Mouse (Mus musculus) cerebellum, adult 11-12 months (tissue): ENCODE data around the gene Mapk8ip3.
"Not testable (repeated sequence)": the region's sequence is repeated elsewhere in the genome, so short reads cannot be mapped to it uniquely, and the experiment has no call there.

Source experiments
- DNase-seq: peaks from one replicate; pipeline ENCODE4 v3.0.0; 2022

Gene Mapk8ip3

GRCm38 (mm10) chr17:24936259-24937237 is at the start of gene Mapk8ip3:
TSS of gene Mapk8ip3 (minus strand) at chr17:24936977.
- DNase-seq: peak; percentile 94

DNA sequence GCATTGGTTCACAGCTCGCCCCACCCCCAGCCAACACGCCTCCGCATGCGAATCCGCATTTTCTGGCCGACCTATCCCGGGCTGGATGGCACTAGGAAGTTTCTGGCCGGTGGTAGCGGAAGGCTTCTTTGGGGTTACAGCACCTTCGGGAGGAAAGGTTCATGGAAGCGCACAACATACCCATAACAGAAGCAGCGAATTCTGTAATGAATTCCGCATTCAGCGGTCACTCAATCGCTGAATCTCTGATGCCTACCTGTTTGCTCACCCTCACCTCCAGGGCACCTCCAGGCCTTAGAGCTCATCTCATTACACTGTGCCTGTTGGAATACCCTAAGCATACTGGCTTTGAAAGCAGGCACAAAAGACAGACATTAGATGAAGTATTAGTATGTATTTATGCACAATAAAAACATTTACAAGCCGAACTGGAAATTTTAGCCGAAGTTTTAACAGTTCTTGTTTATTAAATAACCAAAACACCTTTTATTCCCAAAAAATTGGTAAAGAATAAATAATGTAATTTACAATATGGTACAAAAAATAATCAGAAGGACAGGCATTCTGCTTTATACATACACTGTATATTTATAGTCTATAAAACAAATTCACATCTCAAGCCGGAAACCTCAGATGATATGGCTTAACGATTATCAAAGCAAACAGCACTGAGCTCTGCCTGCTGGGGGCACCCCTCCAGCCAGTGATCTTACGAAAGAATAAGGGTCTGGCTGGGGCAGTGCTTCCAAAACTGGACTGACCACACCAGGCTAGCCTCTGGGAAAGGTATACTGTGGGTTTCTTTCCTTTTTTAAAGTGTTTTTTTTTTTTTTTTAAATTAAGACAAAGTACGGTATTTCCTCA is 24.3 kb upstream of the Mapk8ip3 start:
- no peak for DNase-seq

DNA sequence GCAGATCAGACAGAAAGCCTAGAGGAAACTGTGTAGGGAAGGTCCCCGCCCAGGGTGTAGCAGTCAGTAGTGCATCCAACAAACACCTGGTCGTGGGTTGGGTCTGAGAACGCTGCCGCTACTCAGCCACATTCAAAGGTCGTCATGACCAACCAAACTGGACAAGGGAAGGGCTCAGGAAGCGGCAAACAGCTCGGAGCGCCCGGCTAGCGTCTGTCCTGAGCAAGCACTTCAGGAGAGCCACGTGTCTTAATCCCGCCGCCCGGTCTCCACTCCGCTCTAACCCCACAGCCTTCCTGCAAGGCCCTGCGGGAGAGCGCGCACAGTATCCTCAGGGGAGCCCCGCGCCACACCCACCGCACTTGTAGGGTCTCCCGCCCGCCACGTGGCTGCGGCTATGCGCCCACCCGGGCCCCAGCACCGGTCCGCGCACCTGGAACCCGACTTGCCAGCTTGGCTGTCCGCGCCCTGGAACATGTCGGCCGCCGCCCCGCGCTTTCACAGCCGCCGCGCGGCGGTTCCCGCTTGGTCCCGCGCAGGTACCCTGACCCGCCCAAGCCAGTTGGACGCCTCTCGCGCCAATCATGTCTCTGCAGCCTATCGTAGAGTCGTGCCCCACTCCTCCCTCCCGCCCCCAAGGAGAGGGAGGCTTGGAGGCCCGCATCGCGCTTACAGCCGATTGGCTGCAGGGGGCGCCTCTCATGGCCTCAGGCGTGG is 23.5 kb upstream of the Mapk8ip3 start, which contains the start of gene Jpt2:
Gene Jpt2, minus strand, starts transcription at position 555 of the 717 bp plus-strand sequence.
- DNase-seq: peak; percentile 98

- DNase-seq: no peak
Observed at GRCm38 (mm10) chr17:24959371-24959770, 22.6 kb upstream of the Mapk8ip3 start.

DNA sequence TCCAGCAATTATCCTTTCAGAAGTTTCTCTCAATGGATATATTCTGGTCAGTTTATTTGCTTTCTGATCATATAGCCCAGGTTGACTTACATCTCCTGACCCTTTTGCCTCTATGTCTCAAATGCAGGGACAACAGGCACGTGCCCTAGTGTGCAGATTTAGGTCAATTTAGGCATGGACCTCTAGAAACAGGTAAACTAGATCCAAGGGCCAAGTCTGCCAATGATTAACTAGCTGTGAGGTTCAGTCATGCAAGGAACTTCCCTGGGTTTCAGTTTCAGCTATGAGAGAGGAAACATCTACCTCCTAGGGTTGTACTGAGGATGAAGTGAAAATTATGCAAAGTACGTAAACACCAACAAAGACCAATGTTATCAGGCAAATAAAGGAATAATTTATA is 16.5 kb upstream of the Mapk8ip3 start:
- DNase-seq: no peak

DNA sequence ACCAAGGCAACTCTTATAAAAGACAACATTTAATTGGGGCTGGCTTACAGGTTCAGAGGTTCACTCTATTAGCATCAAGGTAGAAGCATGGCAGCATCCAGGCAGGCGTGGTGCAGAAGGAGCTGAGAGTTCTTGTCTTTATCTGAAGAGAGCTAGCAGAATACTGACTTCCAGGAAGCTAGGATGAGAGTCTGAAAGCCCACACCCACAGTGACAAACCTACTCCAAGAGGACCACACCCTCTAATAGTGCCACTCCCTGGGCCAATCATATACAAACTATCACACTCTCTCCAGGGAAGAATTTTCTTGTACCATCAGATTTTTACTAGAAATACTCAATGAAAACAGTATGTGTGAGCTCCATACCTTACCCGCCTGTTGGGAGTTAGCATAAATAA is 13.9 kb upstream of the Mapk8ip3 start:
- DNase-seq: no peak

DNA sequence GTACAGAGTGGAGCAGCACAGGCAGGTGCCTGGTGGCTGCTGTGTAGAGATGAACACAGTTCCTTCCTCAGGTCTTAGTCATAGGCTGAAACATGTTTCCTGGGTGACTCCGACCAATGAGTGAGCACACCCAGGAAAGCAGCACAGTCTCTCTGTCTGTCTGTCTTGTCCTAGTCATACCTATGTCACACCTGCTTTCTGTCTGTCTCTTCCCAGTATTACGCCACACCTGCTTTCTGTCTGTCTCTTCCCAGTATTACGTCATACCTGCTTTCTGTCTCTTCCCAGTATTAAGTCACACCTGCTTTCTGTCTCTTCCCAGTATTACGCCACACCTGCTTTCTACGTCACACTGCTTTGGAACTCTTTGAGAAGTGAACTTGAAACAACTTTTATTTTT is 11.4 kb upstream of the Mapk8ip3 start:
- DNase-seq: no peak

DNA sequence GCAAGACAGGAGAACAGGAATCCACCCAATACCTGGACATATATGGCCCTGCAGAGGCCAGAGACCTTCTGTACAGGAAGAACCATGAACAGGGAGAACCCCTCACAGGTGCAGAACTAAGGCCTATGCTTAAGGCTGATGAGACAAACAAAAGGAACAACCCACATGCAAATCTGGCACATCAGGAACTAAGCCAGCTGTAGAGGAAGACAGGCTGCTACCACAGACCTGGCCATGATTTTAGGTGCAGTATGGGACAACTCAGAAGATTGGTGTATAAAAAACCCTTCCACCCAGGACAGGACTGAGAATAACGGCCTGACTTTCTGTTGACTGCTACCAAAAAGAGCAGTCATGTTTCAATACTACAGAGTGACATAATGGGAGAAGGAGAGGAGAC is 6.8 kb upstream of the Mapk8ip3 start:
- DNase-seq: not testable (repeated sequence)

- DNase-seq: no peak
Observed at GRCm38 (mm10) chr17:24943036-24943435, 6.3 kb upstream of the Mapk8ip3 start.

DNA sequence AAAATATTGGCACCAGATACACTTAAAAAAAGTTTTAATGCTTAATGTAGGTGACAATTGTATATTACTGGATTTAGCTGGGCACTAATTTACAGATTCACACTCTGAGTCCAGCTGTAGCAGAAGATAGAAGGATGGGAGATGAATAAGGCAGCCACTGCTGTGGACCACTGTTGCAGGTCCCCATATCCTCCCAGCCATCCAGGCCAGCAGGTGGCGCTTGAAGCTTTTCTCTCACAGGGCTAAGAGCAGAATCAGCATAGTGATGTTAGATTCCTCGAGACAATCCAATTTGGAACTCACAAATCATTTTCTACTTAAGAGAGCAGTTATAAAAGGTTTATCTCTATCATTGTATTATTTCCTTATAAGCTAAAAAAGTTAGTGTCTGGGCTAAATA is 5.7 kb upstream of the Mapk8ip3 start:
- DNase-seq: peak; percentile 20

DNA sequence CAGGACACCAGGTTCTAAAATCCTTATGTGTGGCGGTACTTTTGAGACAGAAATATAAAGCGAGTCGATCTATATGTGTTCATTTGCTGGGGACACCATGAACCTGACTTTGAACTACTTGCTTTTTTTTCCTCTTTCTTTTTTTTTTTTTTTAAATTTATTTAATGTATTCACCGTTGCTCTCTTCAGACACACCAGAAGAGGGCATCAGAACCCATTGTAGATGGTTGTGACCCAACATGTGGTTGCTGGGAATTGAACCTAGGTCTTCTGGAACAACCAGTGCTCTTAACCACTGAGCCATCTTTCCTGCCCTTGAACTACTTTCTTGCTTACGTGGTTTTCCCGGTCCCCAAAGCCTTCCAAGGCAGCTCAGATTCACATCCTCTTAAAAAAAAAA is 489 bp upstream of the Mapk8ip3 start:
- DNase-seq: no peak

DNA sequence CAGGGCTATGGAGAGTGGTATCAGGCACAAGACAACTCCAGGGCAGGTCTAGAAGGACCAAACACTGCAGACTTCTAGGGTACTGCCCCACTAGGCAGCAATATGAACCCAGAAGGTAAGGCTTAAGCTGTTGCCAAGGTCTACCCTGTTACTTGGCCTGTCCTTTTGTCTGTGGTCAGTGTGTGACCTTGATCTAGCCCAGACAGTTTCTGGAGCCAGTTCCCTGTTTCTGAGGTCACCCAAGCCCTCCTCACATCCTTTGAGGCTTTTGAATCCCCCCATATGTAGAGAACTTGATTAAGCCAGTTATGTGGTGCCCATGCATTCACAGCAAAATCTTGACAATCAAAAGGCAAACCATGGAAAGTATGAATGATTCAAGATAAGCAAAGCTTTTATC is 1.1 kb downstream of the Mapk8ip3 start:
- no peak for DNase-seq

GRCm38 (mm10) chr17:24934926-24935325 is 1.9 kb downstream of the Mapk8ip3 start:
- DNase-seq: no peak

DNA sequence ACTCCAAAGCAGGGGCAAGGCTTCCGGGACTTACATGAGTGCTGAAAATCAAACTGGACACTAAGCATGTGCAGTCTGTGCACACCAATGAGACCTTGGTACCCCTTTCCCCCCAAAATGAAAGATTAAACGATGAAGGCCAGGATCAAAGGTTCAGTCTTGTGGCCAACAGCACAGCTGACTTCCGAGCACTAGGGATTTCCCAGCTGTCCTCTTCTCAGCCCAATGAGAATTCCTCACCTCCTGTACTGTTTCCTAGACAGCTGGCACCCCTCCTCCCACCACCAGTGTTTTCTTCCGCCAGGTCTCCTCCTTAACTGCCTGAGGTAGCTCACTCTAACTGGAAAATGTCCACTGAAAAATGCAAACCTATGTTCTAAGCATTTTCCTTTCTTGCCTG is 3.6 kb downstream of the Mapk8ip3 start:
- no peak for DNase-seq

DNA sequence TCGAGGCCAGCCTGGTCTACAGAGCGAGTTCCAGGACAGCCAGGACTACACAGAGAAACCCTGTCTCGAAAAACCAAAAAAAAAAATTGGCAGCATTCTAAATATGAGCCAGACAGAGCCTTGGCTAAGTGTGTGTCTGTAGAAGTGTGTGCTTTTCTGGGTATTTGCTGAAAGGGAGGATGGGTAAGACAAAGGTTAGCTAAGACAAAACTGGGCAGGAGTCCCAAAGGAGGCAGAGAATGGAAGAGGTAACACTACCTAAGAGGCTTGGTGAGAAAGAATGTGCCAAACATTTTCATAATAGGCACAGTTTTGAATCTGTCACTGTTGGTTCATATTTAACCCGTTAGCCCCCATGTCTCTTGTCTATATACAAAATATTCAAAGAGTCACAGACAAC is 4.3 kb downstream of the Mapk8ip3 start:
- DNase-seq: no peak

DNA sequence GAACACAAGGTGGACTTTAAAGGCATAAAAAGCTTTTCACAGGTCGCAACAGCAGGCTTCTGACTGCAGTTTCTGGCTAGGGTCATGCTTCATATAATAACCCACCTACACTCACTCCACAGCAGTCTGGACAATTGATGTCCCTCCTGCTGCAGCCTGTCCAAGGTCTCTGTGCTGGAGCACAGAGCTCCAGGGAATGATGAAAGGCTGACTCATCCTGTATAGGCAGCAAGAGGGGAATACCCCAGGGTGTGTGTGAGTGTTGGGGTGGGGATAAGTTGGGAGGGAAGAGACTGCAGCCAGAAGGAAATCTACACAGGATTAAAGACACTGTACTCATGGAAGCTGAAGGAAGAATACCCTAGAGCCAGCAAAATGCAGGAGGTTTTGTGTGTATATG is 7.3 kb downstream of the Mapk8ip3 start:
- DNase-seq: no peak

DNA sequence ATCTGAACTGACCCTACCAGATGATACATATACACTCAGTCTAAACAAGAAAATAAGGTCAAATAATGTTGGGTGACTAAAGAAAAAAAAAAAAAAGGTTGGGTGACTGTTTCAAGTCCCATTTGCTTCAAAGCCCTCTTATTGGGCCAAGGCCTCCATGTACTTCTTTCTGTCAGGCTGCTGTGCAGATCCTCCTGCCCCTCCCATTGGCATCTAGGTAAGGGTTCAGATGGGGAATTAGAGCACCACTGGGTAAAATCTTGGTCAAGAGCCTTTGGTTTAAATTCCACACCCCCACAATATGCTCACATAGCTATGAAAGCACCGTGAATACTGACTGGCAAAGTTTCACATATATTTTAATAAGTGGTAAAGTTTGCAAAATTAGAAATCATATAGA is 13.5 kb downstream of the Mapk8ip3 start:
- DNase-seq: no peak

- no peak for DNase-seq
Observed at GRCm38 (mm10) chr17:24913984-24914383, 22.8 kb downstream of the Mapk8ip3 start.

DNA sequence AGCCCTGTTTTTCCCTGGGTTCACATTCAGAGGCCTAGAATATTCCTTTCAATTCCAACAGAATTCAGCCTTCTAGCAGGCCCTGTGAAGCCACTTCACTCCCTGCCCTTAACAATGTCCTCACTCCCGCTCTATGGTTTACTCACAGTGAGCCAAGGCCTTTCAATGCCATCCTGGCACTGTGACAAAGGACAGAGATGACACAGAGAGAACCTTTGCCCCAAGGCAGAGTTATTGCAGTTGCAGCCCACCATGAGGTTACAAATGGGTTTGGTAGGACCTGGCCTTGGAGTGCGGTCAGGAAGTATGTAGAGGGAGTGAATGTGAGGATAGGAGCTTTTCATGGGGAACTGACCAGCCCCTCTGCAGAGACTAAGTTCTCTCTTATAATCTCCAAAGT is 29.2 kb downstream of the Mapk8ip3 start:
- DNase-seq: no peak

GRCm38 (mm10) chr17:24903767-24904166 is 33.0 kb downstream of the Mapk8ip3 start:
- no peak for DNase-seq

- peak; percentile 29 for DNase-seq
Observed at GRCm38 (mm10) chr17:24902671-24903474, 33.9 kb downstream of the Mapk8ip3 start.

- no peak for DNase-seq
Observed at GRCm38 (mm10) chr17:24902124-24902523, 34.7 kb downstream of the Mapk8ip3 start.
